Mouse (Mus musculus) erythroblast, embryonic 14.5 days (primary cell): Measurements from ENCODE around the gene Fbxo42.

Experiments
- GATA1 ChIP-seq: IDR thresholded peaks from 2 replicates; pipeline ENCODE4 v1.6.1; 2012; ENCODE audit warnings: low read length, inconsistent platforms, mixed read lengths
- TAL1 ChIP-seq: IDR thresholded peaks from 3 replicates; pipeline ENCODE4 v1.6.1; 2012; ENCODE audit warnings: low read length, inconsistent platforms, mixed read lengths

DNA sequence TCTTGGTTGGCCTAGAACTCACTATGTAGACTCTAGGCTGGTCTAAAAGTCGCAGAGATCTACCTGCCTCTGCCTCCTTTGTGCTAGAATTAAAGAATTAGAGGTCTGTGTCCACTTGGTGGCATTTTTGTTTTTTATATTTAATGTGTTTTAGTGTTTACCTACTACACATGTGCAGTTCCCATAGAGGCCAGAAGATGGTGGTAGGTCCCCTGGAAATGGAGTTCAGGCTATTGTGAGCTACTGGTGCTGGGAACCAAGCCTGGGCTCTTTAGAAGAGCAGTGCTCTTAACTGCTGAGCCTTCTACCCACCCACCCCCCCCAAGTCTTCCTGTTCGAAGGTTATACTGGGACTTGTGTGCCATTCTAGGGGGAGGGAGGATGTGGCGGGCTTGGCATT is 19.4 kb downstream of the Fbxo42 start:
- no peak for TF ChIP-seq GATA1
- no peak for TF ChIP-seq TAL1
